In the genomic region with DNA sequence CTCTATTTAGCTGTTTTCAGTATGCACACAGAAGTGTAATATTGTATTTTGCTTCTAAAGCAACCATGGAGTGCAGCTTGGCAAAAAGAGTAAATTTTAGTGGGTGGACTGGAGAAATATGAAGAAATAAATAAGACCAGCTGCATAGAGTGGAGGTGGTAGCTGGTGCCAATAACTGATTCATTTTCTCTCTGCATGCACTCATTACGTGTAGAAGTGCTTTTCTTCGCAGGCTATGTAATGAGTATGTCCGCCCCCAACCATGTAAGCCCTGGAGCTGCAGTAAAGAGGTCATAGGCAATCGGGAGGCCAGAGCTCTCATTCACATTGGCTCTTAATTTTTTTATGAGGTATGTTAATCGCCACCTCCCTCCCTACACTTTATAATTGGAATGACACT, we compare ENCODE assay signal across 16 mouse cellular contexts.
DNase-seq lines count a peak whose midpoint lies in the region; ATAC-seq and TF ChIP-seq lines count a peak whose summit lies in the region.
"Had no signal": no experiment of that assay in that cellular context is flagged by ENCODE, and none has a peak within 500 bp of the region (broad histone marks: within the 10 kb centered on the region; RNA-seq: fewer than 3 reads in every experiment).

No protein-coding gene starts in this region.

- WGBS in midbrain, postnatal 0 days: 66% methylated on average over 5 of the region's 5 CpGs
- WGBS in midbrain, embryonic 11.5 days: 83% methylated on average over 5 of the region's 5 CpGs
- 59% methylated on average over 5 of the region's 5 CpGs for WGBS in neural tube, embryonic 15.5 days

- no peaks in the 10 kb centered on the region for H3K36me3 ChIP-seq in midbrain, postnatal 0 days (ENCODE audit: insufficient read depth, low read length)
- no peaks in the 10 kb centered on the region for H3K36me3 ChIP-seq in midbrain, embryonic 11.5 days (ENCODE audit: control insufficient read depth, insufficient read depth, low read length)
- H3K36me3 ChIP-seq in neural tube, embryonic 15.5 days: no peaks in the 10 kb centered on the region

- no peak overlapping the region for H3K9ac ChIP-seq in midbrain, postnatal 0 days (replicated peaks; ENCODE audit: low read length, poor library complexity, severe bottlenecking)
- H3K9ac ChIP-seq in midbrain, embryonic 11.5 days (ENCODE audit: low read length): no peak overlapping the region
- H3K9ac ChIP-seq in neural tube, embryonic 15.5 days (replicated peaks): no peak overlapping the region
- H3K9ac ChIP-seq: liver, postnatal 0 days had no signal

- DNase-seq in frontal cortex, postnatal 14 days (ENCODE audit: low spot score in 2 of 2): no peak
- DNase-seq in midbrain, postnatal 0 days (ENCODE audit: low spot score): peak; percentile 14
- DNase-seq in midbrain, embryonic 11.5 days (ENCODE audit: low spot score, missing footprints): no peak
- peak; percentile 38 for DNase-seq in layer of hippocampus, adult 9-11 months
- DNase-seq in lung, postnatal 4 days: no peak
- no peak for DNase-seq in cerebellum, adult 18-20 months
- DNase-seq: cerebellum, adult 11-12 months; gastrocnemius, adult 2 months; heart, postnatal 36 days; kidney, postnatal 10 days; liver, postnatal 0 days had no signal

- no peak for TF ChIP-seq CTCF in midbrain, postnatal 0 days (IDR thresholded peaks at IDR 0.05)

- no peak overlapping the region for H3K4me2 ChIP-seq in midbrain, postnatal 0 days (ENCODE audit: low read depth, low read length, poor library complexity, severe bottlenecking)
- no peak overlapping the region for H3K4me2 ChIP-seq in midbrain, embryonic 11.5 days
- H3K4me2 ChIP-seq in neural tube, embryonic 15.5 days: no peak overlapping the region

- no peak overlapping the region for H3K27ac ChIP-seq in midbrain, postnatal 0 days (ENCODE audit: low read depth, low read length)
- no peak overlapping the region for H3K27ac ChIP-seq in midbrain, embryonic 11.5 days (ENCODE audit: low read depth, low read length)
- no peak overlapping the region for H3K27ac ChIP-seq in neural tube, embryonic 15.5 days (replicated peaks)
- H3K27ac ChIP-seq: gastrocnemius, adult 2 months; macrophage had no signal

- H3K27me3 ChIP-seq in midbrain, postnatal 0 days (ENCODE audit: insufficient read depth, low read length): no peaks in the 10 kb centered on the region
- no peaks in the 10 kb centered on the region for H3K27me3 ChIP-seq in midbrain, embryonic 11.5 days (ENCODE audit: control insufficient read depth, insufficient read depth, low read length)
- no peaks in the 10 kb centered on the region for H3K27me3 ChIP-seq in neural tube, embryonic 15.5 days (replicated peaks)

- no peaks in the 10 kb centered on the region for H3K4me1 ChIP-seq in midbrain, postnatal 0 days (ENCODE audit: insufficient read depth, low read length)
- H3K4me1 ChIP-seq in midbrain, embryonic 11.5 days (ENCODE audit: control insufficient read depth, insufficient read depth, low read length): no peaks in the 10 kb centered on the region
- no peaks in the 10 kb centered on the region for H3K4me1 ChIP-seq in neural tube, embryonic 15.5 days

- no peak overlapping the region for H3K4me3 ChIP-seq in midbrain, postnatal 0 days (ENCODE audit: low read depth, low read length)
- no peak overlapping the region for H3K4me3 ChIP-seq in midbrain, embryonic 11.5 days (ENCODE audit: low read depth, low read length)
- H3K4me3 ChIP-seq in neural tube, embryonic 15.5 days (replicated peaks): no peak overlapping the region
- H3K4me3 ChIP-seq: gastrocnemius, adult 2 months had no signal

- ATAC-seq in frontal cortex, adult (ENCODE audit: low TSS enrichment): peak; percentile 96
- no peak for ATAC-seq in midbrain, postnatal 0 days (ENCODE audit: low FRiP score)
- no peak for ATAC-seq in midbrain, embryonic 11.5 days (ENCODE audit: low FRiP score)
- ATAC-seq in neural tube, embryonic 15.5 days (ENCODE audit: low FRiP score): peak; percentile 79
- ATAC-seq: intestine, embryonic 16.5 days; liver, postnatal 0 days; midbrain, embryonic 16.5 days had no signal

- no peaks in the 10 kb centered on the region for H3K9me3 ChIP-seq in midbrain, postnatal 0 days (ENCODE audit: low read length)
- H3K9me3 ChIP-seq in midbrain, embryonic 11.5 days (ENCODE audit: control insufficient read depth, low read length): no peaks in the 10 kb centered on the region
- H3K9me3 ChIP-seq in neural tube, embryonic 15.5 days (replicated peaks): no peaks in the 10 kb centered on the region

Comparison
In these comparisons a context has a peak if more than half of its experiments do, and no peak if none do; other contexts are left out.
1. DNase-seq: peak in midbrain, postnatal 0 days (single experiment) and layer of hippocampus, adult 9-11 months (single experiment); none in frontal cortex, postnatal 14 days (0 of 2), midbrain, embryonic 11.5 days (single experiment), lung, postnatal 4 days (0 of 2) and cerebellum, adult 18-20 months (0 of 2).
2. ATAC-seq: peak in frontal cortex, adult (single experiment) and neural tube, embryonic 15.5 days (single experiment); none in midbrain, postnatal 0 days (single experiment) and midbrain, embryonic 11.5 days (single experiment).